10 mouse cellular contexts compared by ENCODE assay signal in genomic region chr9:116676445-116676844, GRCm38 (mm10).
DNase-seq lines count a peak whose midpoint lies in the region; TF ChIP-seq lines count a peak whose summit lies in the region.
"Had no signal": no experiment of that assay in that cellular context is flagged by ENCODE, and none has a peak within 500 bp of the region (broad histone marks: within the 10 kb centered on the region; RNA-seq: fewer than 3 reads in every experiment).

No protein-coding gene starts in this region.

- H3K27ac ChIP-seq in left cerebral cortex, adult 2 months = no peak overlapping the region
- H3K27ac ChIP-seq: liver, embryonic 12.5 days had no signal

- intact Hi-C loops in left cerebral cortex, postnatal 14 days (cut with DNase I) = no loop called here
- intact Hi-C loops in left cerebral cortex, adult 2 months (cut with DNase I) = no loop called here

- TF ChIP-seq CTCF in left cerebral cortex, adult 2 months (IDR thresholded peaks at IDR 0.05) = no peak

- H3K4me3 ChIP-seq in left cerebral cortex, adult 2 months = no peak overlapping the region
- H3K4me3 ChIP-seq: liver, embryonic 12.5 days had no signal

- DNase-seq in embryo, embryonic 10.5 days (ENCODE audit: low spot score) = peak; percentile 29
- no peak for DNase-seq in embryo, embryonic 10 days (ENCODE audit: low spot score)
- peak; percentile 7 to 28 for DNase-seq in left cerebral cortex, postnatal 14 days (ENCODE audit: low spot score in 2 of 2)
- DNase-seq in left cerebral cortex, adult 2 months (ENCODE audit: extremely low spot score in 1 of 2, low spot score in 2 of 2) = no peak
- DNase-seq in layer of hippocampus, adult 18-20 months (ENCODE audit: low spot score in 2 of 2) = peak; percentile 12 to 66
- DNase-seq in retina, postnatal 1 day = peak; percentile 14
- DNase-seq in cerebellum, adult 11-12 months = no peak
- DNase-seq in embryo, embryonic 9.5 days (ENCODE audit: extremely low spot score) = no peak
- DNase-seq: cerebellum, adult 9-10 months had no signal

Comparison
In these comparisons a context has a peak if more than half of its experiments do, and no peak if none do; other contexts are left out.
1. DNase-seq: peak in embryo, embryonic 10.5 days (single experiment), left cerebral cortex, postnatal 14 days (2 of 2), layer of hippocampus, adult 18-20 months (2 of 2) and retina, postnatal 1 day (single experiment); none in embryo, embryonic 10 days (single experiment), left cerebral cortex, adult 2 months (0 of 2), cerebellum, adult 11-12 months (single experiment) and embryo, embryonic 9.5 days (single experiment).